Mouse (Mus musculus) liver, embryonic 13.5 days (tissue): ENCODE data around the gene Arhgap29. TPM values are rescaled to one million over a fixed set of nuclear protein-coding genes. Genes with fewer than 3 reads are reported as not detected.

Source experiments
- ATAC-seq: fragments of 200-750 bp; cut with Nextera tagmentation; 2 replicates; pipeline ENCODE4 v1.8.0; 2017; ENCODE audit warnings: low read depth, mild to moderate bottlenecking, moderate number of reproducible peaks, moderate library complexity
- DNase-seq: peaks from one replicate; pipeline ENCODE4 v3.0.0; 2022
- H3K27ac ChIP-seq: fragments of 300-500 bp; sonication (generic); 2 replicates; pipeline ENCODE4 v1.5.1; 2015; ENCODE audit warnings: moderate library complexity, mild to moderate bottlenecking, inconsistent platforms
- H3K27me3 ChIP-seq: fragments of 300-500 bp; sonication (generic); 2 replicates; pipeline ENCODE4 v1.6.1; 2015; ENCODE audit warnings: mild to moderate bottlenecking, inconsistent platforms
- H3K36me3 ChIP-seq: fragments of 300-500 bp; sonication (generic); 2 replicates; pipeline ENCODE4 v1.6.1; 2015; ENCODE audit warnings: mild to moderate bottlenecking, inconsistent platforms
- H3K4me1 ChIP-seq: fragments of 300-500 bp; sonication (generic); replicated peaks from 2 replicates; pipeline ENCODE4 v1.6.1; 2015; ENCODE audit warnings: inconsistent platforms
- H3K4me2 ChIP-seq: fragments of 300-500 bp; sonication (generic); 2 replicates; pipeline ENCODE4 v1.6.1; 2015; ENCODE audit warnings: inconsistent platforms, mild to moderate bottlenecking, moderate library complexity
- H3K4me3 ChIP-seq: fragments of 300-500 bp; sonication (generic); replicated peaks from 2 replicates; pipeline ENCODE4 v1.5.1; 2015; ENCODE audit warnings: mild to moderate bottlenecking, inconsistent platforms
- H3K9ac ChIP-seq: fragments of 300-500 bp; sonication (generic); 2 replicates; pipeline ENCODE4 v1.6.1; 2015; ENCODE audit warnings: mild to moderate bottlenecking, inconsistent platforms
- H3K9me3 ChIP-seq: fragments of 300-500 bp; sonication (generic); replicated peaks from 2 replicates; pipeline ENCODE4 v1.6.1; 2016; ENCODE audit warnings: inconsistent platforms
- WGBS: fragments of 180-500 bp; shearing (Covaris S2); methylation state at CpG from one replicate; pipeline ENCODE4 v1.1.7; 2015; ENCODE audit not compliant: insufficient replicate concordance; 5-methylcytosine and 5-hydroxymethylcytosine counted together
- polyA plus RNA-seq: library from polyadenylated mRNA; unstranded; fragments of >200 nt; fragmentation: Nextera tagmentation; extraction: Ambion mirVana; gene quantifications from 2 replicates; pipeline ENCODE4 v1.2.1, GENCODE M21; 2015

Gene Arhgap29
- polyA plus RNA-seq, 1 experiment from 2014 or later: 5.2 TPM

DNA sequence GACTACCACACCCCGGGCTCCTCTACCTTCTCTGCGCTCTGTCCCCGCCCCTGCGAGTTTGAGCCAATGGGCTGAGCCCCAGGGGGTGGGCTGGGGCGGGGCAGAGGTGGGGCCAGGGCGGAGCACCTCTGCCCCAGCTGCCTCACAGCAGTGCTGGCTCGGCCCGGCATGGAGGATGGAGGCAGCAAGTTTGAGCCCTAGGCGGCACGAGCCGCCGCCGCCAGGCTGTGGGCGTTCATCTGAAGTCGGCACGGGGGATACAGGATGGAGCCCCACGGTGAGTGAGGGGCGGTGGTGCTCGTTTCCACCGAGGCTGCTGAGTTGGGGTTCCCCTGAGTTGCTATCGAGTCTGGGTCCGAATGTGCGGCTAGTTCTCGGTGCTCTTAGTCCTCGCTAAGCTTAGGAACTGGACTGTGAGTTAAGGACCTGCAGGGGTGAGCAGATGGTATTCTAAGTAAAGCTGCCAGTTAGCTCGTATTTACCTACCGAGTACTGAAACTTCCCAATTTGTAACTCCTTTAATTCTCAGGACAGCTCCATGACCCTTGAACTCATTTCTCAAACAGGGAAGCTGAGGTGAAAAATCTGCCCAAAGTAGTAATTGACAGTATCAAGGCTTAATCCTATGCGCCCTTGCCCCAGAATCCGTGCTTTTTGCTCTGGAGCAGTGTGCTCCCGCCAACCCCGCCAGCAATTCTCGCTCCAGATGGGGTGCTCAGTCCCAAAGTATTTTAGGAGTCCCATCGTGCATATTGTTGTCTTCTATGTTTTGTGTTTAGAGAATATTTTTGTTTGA, 15.5 kb downstream of the Arhgap29 start:
- WGBS: under 1% methylated on average over 33 of the region's 33 CpGs
- peaks cover 21% of the 10 kb centered on the region for H3K4me1 ChIP-seq

DNA sequence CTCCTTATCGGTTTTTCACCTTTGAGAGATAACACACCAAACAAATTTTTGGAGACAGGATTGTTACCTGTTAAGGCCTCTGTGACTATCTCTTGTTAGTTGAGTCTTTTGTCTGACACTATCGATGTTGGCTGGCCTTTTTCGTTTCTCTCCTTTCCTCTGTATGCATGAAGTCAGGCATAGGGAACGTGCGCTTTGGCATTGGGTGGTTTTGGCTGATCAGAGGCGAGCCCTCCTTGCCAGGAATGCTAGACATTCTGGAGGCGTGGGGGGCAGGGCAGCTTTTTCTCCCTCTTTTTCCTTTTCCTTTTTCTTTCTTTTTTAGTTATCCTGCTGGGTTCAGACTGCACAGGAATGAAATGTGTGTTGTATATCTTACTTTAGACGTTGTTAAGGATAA, 16.3 kb downstream of the Arhgap29 start:
- Histone ChIP-seq H3K27ac (no peak overlapping the region), H3K9ac (peak overlapping the region; percentile 72)
- ATAC-seq: no peak

More for the DNA sequence above, 15.5 kb downstream of the Arhgap29 start:
- no peaks in the 10 kb centered on the region for H3K9me3 ChIP-seq
- peak overlapping the region; percentile 72 for H3K9ac ChIP-seq
- H3K36me3 ChIP-seq: no peaks in the 10 kb centered on the region
- H3K4me3 ChIP-seq: peak overlapping the region; percentile 70
- DNase-seq (peak; percentile 87), ATAC-seq (peak; percentile 100)
- peak overlapping the region; percentile 83 for H3K4me2 ChIP-seq
- no peaks in the 10 kb centered on the region for H3K27me3 ChIP-seq
- H3K27ac ChIP-seq: no peak overlapping the region

DNA sequence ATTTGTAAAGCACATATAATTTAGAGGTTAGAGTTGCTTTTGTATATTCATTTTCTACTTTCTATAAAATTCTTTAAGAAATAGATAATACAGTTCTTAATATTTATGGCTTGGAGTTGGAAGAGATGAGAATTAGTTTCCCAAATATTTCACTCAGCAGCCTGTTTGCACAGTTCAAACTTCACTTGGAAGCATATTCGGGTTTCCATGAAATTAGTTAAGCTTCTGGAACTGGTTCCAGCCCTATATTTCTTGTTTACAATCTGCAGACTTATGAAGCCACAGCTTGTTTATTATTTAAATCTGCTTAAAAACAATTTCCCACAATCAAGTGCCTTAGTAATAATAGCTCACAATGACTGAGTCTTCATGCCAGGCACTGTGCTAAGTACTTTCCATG, 17.1 kb downstream of the Arhgap29 start:
- 43% methylated on average over 1 of the region's 1 CpGs for WGBS
- no peak overlapping the region for H3K27ac ChIP-seq
- peak overlapping the region; percentile 40; the same call in 1 of the 2 replicates for H3K4me2 ChIP-seq
- peaks cover 21% of the 10 kb centered on the region for H3K4me1 ChIP-seq
- no peaks in the 10 kb centered on the region for H3K27me3 ChIP-seq
- no peaks in the 10 kb centered on the region for H3K9me3 ChIP-seq
- ATAC-seq (no peak), DNase-seq (no peak)
- no peaks in the 10 kb centered on the region for H3K36me3 ChIP-seq
- H3K4me3 ChIP-seq: 0 out of 2 replicates have a peak overlapping the region, but pooled peaks have one; percentile 21
- H3K9ac ChIP-seq: no peak overlapping the region

More for the DNA sequence above, 16.3 kb downstream of the Arhgap29 start:
- Histone ChIP-seq H3K36me3 (no peaks in the 10 kb centered on the region), H3K4me3 (peak overlapping the region; percentile 70), H3K4me2 (peak overlapping the region; percentile 83), H3K9me3 (no peaks in the 10 kb centered on the region), H3K4me1 (peaks cover 21% of the 10 kb centered on the region), H3K27me3 (no peaks in the 10 kb centered on the region)
- DNase-seq: no peak
- 7% methylated on average over 8 of the region's 8 CpGs for WGBS

DNA sequence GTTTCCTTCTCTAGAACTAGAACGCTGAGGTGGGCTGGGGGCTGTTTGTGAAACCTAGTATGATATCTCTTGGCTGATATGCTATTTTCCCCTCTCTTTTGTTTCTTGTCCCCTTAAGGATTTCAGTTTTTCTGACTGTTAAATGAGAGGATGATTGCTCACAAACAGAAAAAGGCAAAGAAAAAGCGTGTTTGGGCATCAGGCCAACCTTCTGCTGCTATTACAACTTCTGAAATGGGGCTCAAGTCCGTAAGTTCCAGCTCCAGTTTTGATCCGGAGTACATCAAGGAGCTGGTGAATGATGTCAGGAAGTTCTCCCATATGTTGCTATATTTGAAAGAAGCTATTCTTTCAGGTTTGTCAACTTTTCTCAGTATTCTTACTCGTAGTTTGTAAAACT, 21.4 kb downstream of the Arhgap29 start:
- Histone ChIP-seq H3K4me2 (no peak overlapping the region), H3K36me3 (no peaks in the 10 kb centered on the region), H3K4me3 (no peak overlapping the region), H3K9ac (no peak overlapping the region), H3K27me3 (no peaks in the 10 kb centered on the region), H3K27ac (no peak overlapping the region), H3K9me3 (no peaks in the 10 kb centered on the region), H3K4me1 (peaks cover 10% of the 10 kb centered on the region)
- WGBS: 62% methylated on average over 5 of the region's 5 CpGs
- no peak for DNase-seq
- ATAC-seq: no peak

DNA sequence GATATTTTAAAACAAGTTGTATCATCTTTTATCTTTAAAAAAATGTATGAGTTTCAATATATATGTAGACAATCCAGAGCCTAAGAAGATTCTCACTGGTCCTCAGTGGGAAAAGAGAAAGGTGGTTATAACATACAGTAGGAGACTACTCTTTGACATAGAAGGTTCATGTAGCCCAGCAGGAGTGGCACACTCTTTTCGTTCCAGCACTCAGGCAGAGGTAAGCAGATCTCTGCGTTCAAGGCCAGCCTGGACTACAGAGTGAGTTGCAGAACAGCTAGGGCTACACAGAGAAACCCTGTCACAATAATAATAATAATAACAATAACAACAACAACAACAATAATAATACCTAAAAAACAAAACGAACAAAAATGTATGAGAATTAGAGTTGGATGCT, 23.0 kb downstream of the Arhgap29 start:
- no peaks in the 10 kb centered on the region for H3K27me3 ChIP-seq
- WGBS: 76% methylated on average over 3 of the region's 3 CpGs
- no peaks in the 10 kb centered on the region for H3K36me3 ChIP-seq
- no peak overlapping the region for H3K4me2 ChIP-seq
- H3K9me3 ChIP-seq: no peaks in the 10 kb centered on the region
- DNase-seq: no peak
- H3K9ac ChIP-seq: no peak overlapping the region
- peaks cover 9% of the 10 kb centered on the region for H3K4me1 ChIP-seq
- no peak overlapping the region for H3K27ac ChIP-seq
- no peak overlapping the region for H3K4me3 ChIP-seq
- no peak for ATAC-seq

DNA sequence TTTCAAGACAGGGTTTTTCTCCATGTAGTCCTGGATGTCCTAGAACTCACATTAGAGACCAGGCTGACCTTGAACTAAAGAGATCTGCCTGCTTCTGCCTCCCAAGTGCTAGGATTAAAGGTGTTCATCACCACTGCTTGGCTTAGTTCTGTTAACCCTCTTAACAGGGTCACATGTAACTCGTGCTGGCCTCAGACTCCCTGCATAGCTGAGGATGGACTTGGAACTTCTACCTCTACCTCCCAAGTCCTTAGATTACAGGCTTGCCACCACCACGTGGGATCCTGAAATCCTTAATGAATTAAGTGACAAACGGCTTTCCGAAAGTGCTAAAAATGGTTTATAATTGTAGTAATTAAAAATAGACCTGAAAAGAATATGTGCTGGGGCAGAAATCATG, 29.0 kb downstream of the Arhgap29 start:
- no peak overlapping the region for H3K4me2 ChIP-seq
- H3K36me3 ChIP-seq: no peaks in the 10 kb centered on the region
- no peaks in the 10 kb centered on the region for H3K9me3 ChIP-seq
- no peak overlapping the region for H3K4me3 ChIP-seq
- H3K27ac ChIP-seq: no peak overlapping the region
- H3K27me3 ChIP-seq: no peaks in the 10 kb centered on the region
- H3K4me1 ChIP-seq: peaks cover 9% of the 10 kb centered on the region; the same call in 1 of the 2 replicates
- H3K9ac ChIP-seq: no peak overlapping the region
- DNase-seq: no peak
- no peak for ATAC-seq
- WGBS: 64% methylated on average over 4 of the region's 4 CpGs

DNA sequence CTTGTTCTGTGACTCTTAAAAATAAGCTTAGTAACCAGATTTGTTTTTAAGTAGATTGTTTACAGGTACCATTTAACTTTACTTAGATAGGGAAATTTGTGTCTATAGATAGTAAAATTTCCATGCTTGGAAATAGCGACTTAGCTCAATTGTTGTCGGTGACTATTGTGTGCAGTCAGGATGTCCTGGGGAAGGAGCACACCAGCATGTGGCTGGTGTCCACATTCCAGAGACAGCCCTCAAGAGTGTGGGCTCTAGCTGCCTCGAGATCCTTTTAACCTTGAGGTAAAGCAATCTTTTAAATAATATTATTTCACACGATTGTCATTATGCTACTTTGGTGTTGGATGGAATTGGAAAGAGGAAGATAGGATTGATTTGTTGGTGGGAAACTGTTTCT, 30.1 kb downstream of the Arhgap29 start:
- no peak overlapping the region for H3K27ac ChIP-seq
- H3K27me3 ChIP-seq: no peaks in the 10 kb centered on the region
- no peaks in the 10 kb centered on the region for H3K36me3 ChIP-seq
- H3K9ac ChIP-seq: no peak overlapping the region
- peaks cover 9% of the 10 kb centered on the region; the same call in 1 of the 2 replicates for H3K4me1 ChIP-seq
- no peaks in the 10 kb centered on the region for H3K9me3 ChIP-seq
- no peak overlapping the region for H3K4me2 ChIP-seq
- DNase-seq (no peak), ATAC-seq (no peak)
- 23% methylated on average over 4 of the region's 4 CpGs for WGBS
- no peak overlapping the region for H3K4me3 ChIP-seq

DNA sequence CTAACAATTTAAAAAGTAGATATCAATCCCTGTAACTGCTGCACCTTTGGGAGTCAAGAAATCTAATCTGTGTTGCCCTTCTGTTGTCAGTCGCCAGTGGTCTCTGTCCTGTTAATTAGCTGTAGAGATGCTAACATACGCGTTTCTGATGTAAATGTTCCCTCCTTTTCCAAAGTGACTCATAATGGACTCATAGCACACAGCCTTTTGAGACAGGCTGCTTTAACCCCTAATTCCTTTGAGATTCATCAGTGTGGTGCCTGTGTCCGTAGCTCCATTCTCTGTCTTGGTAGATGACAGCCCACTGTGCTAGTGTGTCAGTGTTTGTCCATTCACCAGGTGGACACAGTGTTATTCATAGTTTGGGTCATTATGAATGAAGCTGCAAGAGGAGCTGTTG, 42.8 kb downstream of the Arhgap29 start:
- Histone ChIP-seq H3K27me3 (no peaks in the 10 kb centered on the region), H3K36me3 (peaks cover 14% of the 10 kb centered on the region; the same call in 1 of the 2 replicates), H3K9ac (no peak overlapping the region), H3K9me3 (no peaks in the 10 kb centered on the region), H3K4me1 (no peaks in the 10 kb centered on the region), H3K27ac (no peak overlapping the region), H3K4me2 (no peak overlapping the region), H3K4me3 (no peak overlapping the region)
- no peak for DNase-seq
- 79% methylated on average over 4 of the region's 4 CpGs for WGBS
- no peak for ATAC-seq

DNA sequence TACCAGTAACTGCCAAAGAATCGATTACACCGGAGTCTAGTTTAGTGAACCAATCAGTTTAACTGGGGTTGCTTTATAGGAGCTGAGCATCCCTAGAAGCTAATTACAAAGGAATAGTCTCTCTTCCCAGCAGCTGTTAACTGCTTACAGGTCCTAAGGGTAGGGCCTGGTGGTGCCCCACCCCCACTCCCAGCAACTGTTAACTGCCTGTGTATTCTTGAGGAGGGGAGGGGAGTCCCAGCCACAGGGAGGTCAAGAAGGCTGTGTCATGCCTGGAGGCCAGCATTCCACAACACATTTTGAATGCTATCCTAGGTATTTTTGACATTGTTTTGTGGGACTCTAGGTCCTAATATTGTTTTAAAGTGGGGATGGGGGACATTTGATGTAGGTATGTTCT, 47.6 kb downstream of the Arhgap29 start:
- H3K4me1 ChIP-seq: no peaks in the 10 kb centered on the region
- 83% methylated on average over 2 of the region's 2 CpGs for WGBS
- no peak overlapping the region for H3K4me2 ChIP-seq
- H3K9me3 ChIP-seq: no peaks in the 10 kb centered on the region
- H3K9ac ChIP-seq: no peak overlapping the region
- H3K4me3 ChIP-seq: no peak overlapping the region
- H3K27ac ChIP-seq: no peak overlapping the region
- ATAC-seq (no peak), DNase-seq (no peak)
- H3K36me3 ChIP-seq: 0 out of 2 replicates have a peak, but pooled peaks cover 6% of the 10 kb centered on the region
- no peaks in the 10 kb centered on the region for H3K27me3 ChIP-seq

DNA sequence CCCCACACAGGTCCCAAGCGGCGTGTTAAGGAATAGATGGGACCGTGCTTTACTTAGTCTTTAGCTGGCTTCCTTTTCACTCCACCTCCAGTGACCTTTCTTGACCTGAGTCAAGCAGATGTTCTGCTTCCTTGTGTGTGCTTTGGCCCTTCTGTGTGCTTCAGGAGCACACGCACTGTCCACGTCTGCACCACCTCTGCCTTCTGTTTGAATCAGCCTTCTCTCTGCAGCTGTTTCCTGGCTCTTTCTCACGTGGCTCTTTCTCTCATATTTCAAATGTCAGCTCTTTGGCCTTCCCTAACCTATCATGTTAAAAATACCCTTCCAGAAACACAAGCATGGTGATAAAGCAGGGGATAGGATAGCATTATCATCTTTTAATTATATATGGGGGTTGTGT, 49.2 kb downstream of the Arhgap29 start:
- Histone ChIP-seq H3K9me3 (no peaks in the 10 kb centered on the region), H3K27ac (no peak overlapping the region), H3K36me3 (0 out of 2 replicates have a peak, but pooled peaks cover 6% of the 10 kb centered on the region), H3K27me3 (no peaks in the 10 kb centered on the region), H3K4me3 (no peak overlapping the region), H3K9ac (no peak overlapping the region), H3K4me2 (no peak overlapping the region), H3K4me1 (no peaks in the 10 kb centered on the region)
- ATAC-seq (no peak), DNase-seq (no peak)
- 55% methylated on average over 6 of the region's 6 CpGs for WGBS

DNA sequence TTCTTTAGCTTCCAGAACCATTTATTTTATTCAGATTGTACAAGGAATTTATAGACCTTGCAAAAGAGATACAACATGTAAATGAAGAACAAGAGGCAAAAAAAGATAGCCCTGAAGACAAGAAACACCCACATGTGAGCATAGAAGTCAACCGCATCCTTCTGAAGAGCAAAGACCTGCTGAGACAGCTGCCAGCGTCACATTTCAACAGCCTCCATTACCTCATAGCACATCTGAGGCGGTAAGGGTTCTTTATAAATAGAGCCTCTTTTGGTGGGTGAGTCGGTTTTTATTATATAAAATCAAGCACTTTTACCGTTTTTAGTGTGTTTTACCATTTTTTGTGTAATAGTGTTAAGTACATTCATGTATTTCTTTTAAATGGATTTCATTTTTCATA, 57.5 kb downstream of the Arhgap29 start:
- DNase-seq (no peak), ATAC-seq (no peak)
- no peaks in the 10 kb centered on the region for H3K4me1 ChIP-seq
- H3K9me3 ChIP-seq: no peaks in the 10 kb centered on the region
- no peaks in the 10 kb centered on the region for H3K27me3 ChIP-seq
- H3K36me3 ChIP-seq: peaks cover 28% of the 10 kb centered on the region
- no peak overlapping the region for H3K9ac ChIP-seq
- no peak overlapping the region for H3K4me3 ChIP-seq
- 78% methylated on average over 5 of the region's 5 CpGs for WGBS
- H3K27ac ChIP-seq: no peak overlapping the region
- no peak overlapping the region for H3K4me2 ChIP-seq

DNA sequence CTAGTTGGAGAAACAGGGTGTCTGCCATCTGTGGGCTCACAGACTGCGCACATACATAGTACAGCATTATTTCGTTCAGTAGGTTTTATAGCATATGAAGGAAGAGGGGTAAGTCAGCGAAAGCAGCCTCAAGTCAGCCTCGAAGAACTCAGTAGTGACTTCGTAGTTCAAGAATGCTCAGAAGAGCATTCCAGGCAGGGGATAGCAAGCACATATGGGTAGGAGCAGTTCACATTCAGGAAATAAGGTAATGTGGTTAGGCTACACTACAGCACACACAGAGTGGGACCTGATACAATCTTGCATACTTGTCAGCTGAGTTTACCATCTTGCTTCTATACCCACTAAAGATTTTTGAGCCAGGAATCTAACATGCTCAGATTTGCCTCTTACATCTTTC, 58.0 kb downstream of the Arhgap29 start:
- 81% methylated on average over 5 of the region's 5 CpGs for WGBS
- ATAC-seq (no peak), DNase-seq (no peak)
- Histone ChIP-seq H3K9ac (no peak overlapping the region), H3K4me2 (no peak overlapping the region), H3K27ac (no peak overlapping the region), H3K27me3 (no peaks in the 10 kb centered on the region), H3K9me3 (no peaks in the 10 kb centered on the region), H3K36me3 (peaks cover 28% of the 10 kb centered on the region), H3K4me3 (no peak overlapping the region), H3K4me1 (no peaks in the 10 kb centered on the region)
